Mouse (Mus musculus) embryonic facial prominence, embryonic 15.5 days (tissue): ENCODE measurements around the gene A230050P20Rik. TPM values are rescaled to one million over a fixed set of nuclear protein-coding genes. Genes with fewer than 3 reads are reported as not detected.

Experiments
- ATAC-seq: fragments of 200-750 bp; cut with Nextera tagmentation; 2 replicates; pipeline ENCODE4 v1.8.0; 2017; ENCODE audit warnings: low read depth, moderate TSS enrichment; ENCODE audit not compliant: insufficient number of reproducible peaks, low FRiP score, low TSS enrichment
- H3K27ac ChIP-seq: fragments of 300-500 bp; sonication (generic); replicated peaks from 2 replicates; pipeline ENCODE4 v1.5.1; 2015; ENCODE audit warnings: mild to moderate bottlenecking, inconsistent platforms
- H3K27me3 ChIP-seq: fragments of 300-500 bp; sonication (generic); 2 replicates; pipeline ENCODE4 v1.6.1; 2015; ENCODE audit warnings: inconsistent platforms
- H3K36me3 ChIP-seq: fragments of 300-500 bp; sonication (generic); 2 replicates; pipeline ENCODE4 v1.6.1; 2015; ENCODE audit warnings: mild to moderate bottlenecking, inconsistent platforms
- H3K4me1 ChIP-seq: fragments of 300-500 bp; sonication (generic); 2 replicates; pipeline ENCODE4 v1.6.1; 2015; ENCODE audit warnings: inconsistent platforms
- H3K4me2 ChIP-seq: fragments of 300-500 bp; sonication (generic); replicated peaks from 2 replicates; pipeline ENCODE4 v1.6.1; 2015; ENCODE audit warnings: mild to moderate bottlenecking, inconsistent platforms
- H3K4me3 ChIP-seq: fragments of 300-500 bp; sonication (generic); replicated peaks from 2 replicates; pipeline ENCODE4 v1.5.1; 2015; ENCODE audit warnings: mild to moderate bottlenecking, inconsistent platforms
- H3K9ac ChIP-seq: fragments of 300-500 bp; sonication (generic); 2 replicates; pipeline ENCODE4 v1.6.1; 2015; ENCODE audit warnings: inconsistent platforms
- H3K9me3 ChIP-seq: fragments of 300-500 bp; sonication (generic); replicated peaks from 2 replicates; pipeline ENCODE4 v1.6.1; 2016; ENCODE audit warnings: inconsistent platforms
- WGBS: fragments of 180-500 bp; shearing (Covaris S2); methylation state at CpG from one replicate; pipeline ENCODE4 v1.1.7; 2015; 5-methylcytosine and 5-hydroxymethylcytosine counted together
- polyA plus RNA-seq: library from polyadenylated mRNA; unstranded; fragments of >200 nt; fragmentation: Nextera tagmentation; extraction: Ambion mirVana; gene quantifications from 2 replicates; pipeline ENCODE4 v1.2.1, GENCODE M21; 2015

The A230050P20Rik gene
- polyA plus RNA-seq, 1 experiment from 2014 or later: 18.4 TPM

DNA sequence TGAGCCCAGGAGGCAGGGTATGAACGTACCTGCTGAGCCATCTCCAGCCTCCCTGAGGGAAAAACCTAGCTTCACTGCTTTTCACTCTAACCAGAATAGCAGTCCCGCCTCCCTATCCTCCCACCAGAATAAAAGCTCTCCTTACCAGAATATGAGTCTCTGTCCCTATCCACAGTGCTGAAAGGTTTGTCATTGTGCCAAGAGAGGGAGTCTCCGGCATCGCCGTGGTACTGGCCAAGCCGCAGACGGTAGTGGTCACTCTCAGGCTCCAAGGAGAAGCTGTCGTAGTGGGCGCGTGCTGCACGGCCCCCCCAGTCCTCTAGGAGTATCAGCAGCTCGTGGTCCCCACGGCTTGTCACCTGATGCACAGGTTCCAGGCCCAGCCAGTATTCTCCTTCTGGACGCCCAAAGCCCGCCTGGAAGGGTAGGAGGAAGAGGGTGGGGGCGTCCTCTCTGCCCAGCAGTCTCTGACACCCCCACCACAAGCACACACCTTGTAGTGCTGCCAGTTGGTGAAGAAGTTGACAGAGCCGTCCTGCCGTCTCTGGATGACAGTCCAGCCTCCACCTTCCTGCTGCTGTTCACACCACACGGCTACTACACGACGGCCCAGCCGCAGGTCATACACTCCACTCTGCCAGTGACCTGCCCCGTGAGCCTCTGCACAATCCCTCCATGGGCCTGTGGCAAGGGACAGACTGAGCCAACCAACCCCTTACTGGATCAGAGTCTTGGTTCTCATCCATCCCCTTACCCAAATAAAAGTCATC lies 6.8 kb downstream of the A230050P20Rik start:
- Histone ChIP-seq H3K27me3 (peaks cover 9% of the 10 kb centered on the region; the same call in 1 of the 2 replicates), H3K36me3 (no peaks in the 10 kb centered on the region), H3K4me3 (no peak overlapping the region), H3K27ac (no peak overlapping the region), H3K9me3 (no peaks in the 10 kb centered on the region), H3K9ac (no peak overlapping the region), H3K4me1 (0 out of 2 replicates have a peak, but pooled peaks cover 4% of the 10 kb centered on the region), H3K4me2 (no peak overlapping the region)
- WGBS: 59% methylated on average over 23 of the region's 23 CpGs
- no peak for ATAC-seq

DNA sequence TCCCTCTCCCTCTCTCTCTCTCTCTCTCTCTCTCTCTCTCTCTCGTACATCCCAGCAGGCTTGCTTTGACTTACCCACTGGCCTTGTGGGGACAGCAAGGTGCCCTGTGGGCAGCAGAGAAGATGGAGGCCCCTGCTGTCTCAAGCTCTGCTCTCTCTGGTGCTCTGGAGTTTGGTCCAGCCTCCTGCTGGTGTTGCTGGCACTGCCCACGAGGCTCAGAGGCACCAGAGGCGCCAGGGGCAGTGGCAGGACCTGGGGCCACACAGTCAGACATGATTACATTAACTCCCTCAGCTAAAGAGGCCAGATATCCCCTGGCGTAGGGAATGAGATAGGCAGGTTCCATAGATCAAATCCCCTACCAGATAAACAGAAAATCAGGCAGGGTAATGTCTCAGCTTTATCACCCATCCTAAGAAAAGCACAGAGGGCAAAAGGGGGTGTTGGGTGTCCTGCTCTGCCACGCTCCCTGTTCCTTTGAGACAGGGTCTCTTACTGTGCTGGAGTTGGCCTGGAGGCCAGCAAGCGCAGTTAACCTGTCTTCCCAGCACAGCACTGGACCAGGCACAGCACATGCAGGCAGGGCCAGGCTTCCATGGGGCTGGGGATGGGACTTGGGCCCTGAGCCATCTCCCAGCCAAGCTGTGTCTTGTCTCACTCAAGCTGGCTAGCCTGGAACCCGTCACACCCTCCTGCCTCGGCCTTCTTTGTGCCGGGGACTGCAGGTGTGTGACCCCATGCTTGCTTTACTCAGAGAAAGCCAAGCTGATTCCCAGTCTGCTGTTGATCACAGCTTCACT lies 8.1 kb downstream of the A230050P20Rik start:
- Histone ChIP-seq H3K4me1 (0 out of 2 replicates have a peak, but pooled peaks cover 4% of the 10 kb centered on the region), H3K27ac (no peak overlapping the region), H3K9ac (no peak overlapping the region), H3K36me3 (no peaks in the 10 kb centered on the region), H3K4me2 (no peak overlapping the region), H3K4me3 (no peak overlapping the region), H3K9me3 (no peaks in the 10 kb centered on the region), H3K27me3 (no peaks in the 10 kb centered on the region)
- 63% methylated on average over 8 of the region's 9 CpGs for WGBS
- ATAC-seq: no peak

DNA sequence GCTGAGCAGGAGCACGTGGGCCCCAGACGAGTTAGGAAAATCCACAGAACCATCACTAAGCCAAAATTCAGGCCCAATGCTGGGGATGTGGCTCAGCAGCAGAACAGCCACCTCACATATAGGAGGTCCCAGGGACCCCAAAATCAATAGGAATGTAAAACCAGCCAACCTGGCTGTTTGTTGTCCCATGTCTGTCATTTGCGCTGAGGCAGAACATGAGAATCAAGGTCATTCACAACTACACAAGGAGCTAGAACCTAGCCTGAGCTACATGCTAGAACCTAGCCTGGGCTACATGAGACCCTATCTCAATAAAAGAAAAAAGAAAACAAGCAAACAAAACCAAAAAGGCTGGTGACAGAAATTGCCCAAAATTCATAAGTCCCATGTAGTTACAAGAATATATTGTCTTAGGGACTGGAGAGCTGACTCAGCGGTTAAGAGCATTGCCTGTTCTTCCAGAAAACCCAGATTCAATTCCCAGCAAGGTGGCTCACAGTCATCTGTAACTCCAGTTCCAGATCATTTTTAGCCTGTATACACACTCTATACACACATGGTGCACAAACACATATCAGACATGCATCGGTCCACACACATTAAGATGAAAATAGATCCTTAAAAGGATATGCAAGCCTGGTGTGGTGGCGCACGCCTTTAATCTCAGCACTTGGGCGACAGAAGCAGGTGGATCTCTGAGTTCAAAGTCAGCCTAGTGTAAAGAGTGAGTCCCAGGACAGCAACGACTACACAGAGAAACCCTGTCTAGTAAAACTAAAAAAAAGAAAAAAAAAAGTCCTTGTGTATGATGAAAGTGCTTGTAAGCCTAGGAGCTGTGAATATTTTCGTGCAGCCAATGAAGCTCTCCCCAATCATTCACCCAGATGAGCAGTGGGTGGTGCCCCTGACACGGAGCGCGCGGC lies 8.9 kb downstream of the A230050P20Rik start:
- no peak for ATAC-seq
- Histone ChIP-seq H3K9ac (no peak overlapping the region), H3K4me2 (peak overlapping the region; percentile 69), H3K4me3 (peak overlapping the region; percentile 48), H3K36me3 (no peaks in the 10 kb centered on the region), H3K4me1 (0 out of 2 replicates have a peak, but pooled peaks cover 4% of the 10 kb centered on the region), H3K27me3 (no peaks in the 10 kb centered on the region), H3K27ac (peak overlapping the region; percentile 52; the same call in 1 of the 2 replicates), H3K9me3 (no peaks in the 10 kb centered on the region)
- 35% methylated on average over 14 of the region's 14 CpGs for WGBS

DNA sequence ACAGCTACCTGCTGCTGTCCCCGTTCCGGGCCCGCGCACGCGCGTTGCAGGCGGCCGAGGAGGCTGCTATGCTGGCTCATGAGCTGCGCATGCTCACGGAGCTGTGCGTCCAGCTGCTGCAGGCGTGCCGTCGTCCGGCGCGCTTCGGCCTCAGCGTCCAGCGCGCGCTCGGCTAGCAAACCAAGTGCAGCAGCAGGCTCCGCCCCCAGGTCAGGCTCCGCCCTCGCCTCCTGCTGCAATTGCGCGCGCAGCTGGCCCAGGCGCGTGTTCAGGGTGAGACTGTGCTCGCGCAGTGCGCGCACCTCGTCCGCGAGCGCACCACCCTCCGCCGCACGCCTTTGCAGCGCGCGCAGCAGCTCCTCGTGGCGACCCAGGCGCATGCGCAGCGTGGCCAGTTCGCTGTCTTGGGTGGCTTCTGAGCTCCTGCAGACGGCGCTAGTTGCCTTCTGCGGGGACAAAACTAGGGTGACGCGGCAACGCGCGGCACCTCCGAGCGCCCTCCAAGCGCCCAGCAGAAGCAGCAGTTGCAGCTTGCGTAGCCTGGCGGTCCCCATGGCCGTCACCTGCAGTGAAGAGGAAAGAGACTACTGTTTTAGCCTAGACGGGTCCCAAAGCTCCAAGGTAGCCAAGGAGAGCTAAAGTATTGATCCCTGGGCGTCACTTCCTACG lies 9.7 kb downstream of the A230050P20Rik start:
- Histone ChIP-seq H3K9me3 (no peaks in the 10 kb centered on the region), H3K4me1 (0 out of 2 replicates have a peak, but pooled peaks cover 4% of the 10 kb centered on the region), H3K27ac (peak overlapping the region; percentile 94), H3K4me3 (peak overlapping the region; percentile 48), H3K4me2 (peak overlapping the region; percentile 69), H3K27me3 (no peaks in the 10 kb centered on the region), H3K9ac (peak overlapping the region; percentile 64), H3K36me3 (no peaks in the 10 kb centered on the region)
- WGBS: under 1% methylated on average over 69 of the region's 69 CpGs
- ATAC-seq: peak; percentile 96

DNA sequence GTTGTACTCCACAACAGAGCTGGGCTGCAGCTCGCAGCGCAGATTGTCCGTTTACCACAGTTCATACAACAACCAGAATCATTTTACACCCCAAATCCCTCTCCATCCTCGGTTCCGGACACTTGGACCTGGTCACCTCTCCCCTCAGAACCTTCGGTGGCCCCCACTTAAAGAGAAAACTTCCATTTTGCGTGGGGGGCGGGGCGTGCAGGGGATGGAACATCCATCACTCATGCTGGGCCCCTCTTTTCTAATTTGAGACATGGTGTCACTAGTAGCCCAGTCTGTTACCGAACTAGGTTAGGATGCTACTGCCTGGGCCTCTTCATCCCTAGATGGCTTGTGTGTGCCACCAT lies 10.2 kb downstream of the A230050P20Rik start:
- 21% methylated on average over 10 of the region's 10 CpGs for WGBS
- Histone ChIP-seq H3K27ac (peak overlapping the region; percentile 94), H3K9ac (peak overlapping the region; percentile 64), H3K4me2 (peak overlapping the region; percentile 69), H3K9me3 (no peaks in the 10 kb centered on the region), H3K27me3 (no peaks in the 10 kb centered on the region), H3K4me1 (0 out of 2 replicates have a peak, but pooled peaks cover 4% of the 10 kb centered on the region), H3K36me3 (no peaks in the 10 kb centered on the region), H3K4me3 (peak overlapping the region; percentile 48)
- no peak for ATAC-seq

GRCm38 (mm10) chr9:20879097-20879792 lies 10.8 kb downstream of the A230050P20Rik start, which contains the start of gene Angptl6:
Gene Angptl6 (minus strand): TSS chr9:20879727.
- Histone ChIP-seq H3K36me3 (no peaks in the 10 kb centered on the region), H3K27me3 (no peaks in the 10 kb centered on the region), H3K9me3 (no peaks in the 10 kb centered on the region), H3K4me3 (peak within 1 kb of the TSS; percentile 48), H3K27ac (peak within 1 kb of the TSS; percentile 94), H3K4me2 (peak within 1 kb of the TSS; percentile 69), H3K4me1 (0 out of 2 replicates have a peak, but pooled peaks cover 4% of the 10 kb centered on the region), H3K9ac (peak within 1 kb of the TSS; percentile 64)
- WGBS: 91% methylated on average over 13 of the region's 13 CpGs
- no peak for ATAC-seq

- no peaks in the 10 kb centered on the region for H3K27me3 ChIP-seq
- H3K9me3 ChIP-seq: no peaks in the 10 kb centered on the region
- H3K4me3 ChIP-seq: no peak overlapping the region
- 94% methylated on average over 2 of the region's 2 CpGs for WGBS
- H3K9ac ChIP-seq: no peak overlapping the region
- H3K36me3 ChIP-seq: peaks cover 24% of the 10 kb centered on the region
- peaks cover 12% of the 10 kb centered on the region for H3K4me1 ChIP-seq
- H3K27ac ChIP-seq: no peak overlapping the region
- ATAC-seq: no peak
- H3K4me2 ChIP-seq: no peak overlapping the region
These were observed 18.1 kb downstream of the A230050P20Rik start for GRCm38 (mm10) chr9:20886563-20886962.

DNA sequence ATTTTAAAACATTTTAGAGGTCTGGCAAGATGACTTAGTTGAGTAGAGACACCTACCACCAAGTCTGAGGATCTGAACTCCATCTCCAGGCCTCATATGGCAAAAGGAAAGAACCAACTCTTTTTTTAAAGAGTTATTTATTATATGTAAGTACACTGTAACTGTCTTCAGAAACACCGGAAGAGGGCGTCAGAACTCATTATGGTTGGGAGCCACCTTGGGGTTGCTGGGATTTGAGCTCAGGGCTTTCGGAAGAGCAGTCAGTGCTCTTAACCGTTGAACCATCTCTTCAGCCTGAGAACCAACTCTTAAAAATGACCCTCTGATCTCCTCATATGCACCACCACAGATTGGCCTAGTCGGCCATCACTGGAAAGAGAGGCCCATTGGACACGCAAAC lies 18.7 kb downstream of the A230050P20Rik start:
- Histone ChIP-seq H3K9me3 (no peaks in the 10 kb centered on the region), H3K9ac (no peak overlapping the region), H3K4me3 (no peak overlapping the region), H3K27ac (peak overlapping the region; percentile 95; the same call in 1 of the 2 replicates), H3K27me3 (no peaks in the 10 kb centered on the region), H3K4me2 (0 out of 2 replicates have a peak overlapping the region, but pooled peaks have one; percentile 76), H3K36me3 (peaks cover 30% of the 10 kb centered on the region), H3K4me1 (peaks cover 12% of the 10 kb centered on the region)
- no peak for ATAC-seq
- WGBS: 88% methylated on average over 6 of the region's 6 CpGs

GRCm38 (mm10) chr9:20887704-20888385 lies 19.4 kb downstream of the A230050P20Rik start, which contains the start of gene Ppan:
Gene Ppan (plus strand): TSS chr9:20888175.
- H3K4me2 ChIP-seq: peak within 1 kb of the TSS; percentile 76
- H3K27me3 ChIP-seq: no peaks in the 10 kb centered on the region
- peak within 1 kb of the TSS; percentile 79 for H3K9ac ChIP-seq
- peak within 1 kb of the TSS; percentile 98 for H3K4me3 ChIP-seq
- H3K9me3 ChIP-seq: no peaks in the 10 kb centered on the region
- peaks cover 36% of the 10 kb centered on the region for H3K36me3 ChIP-seq
- peak; percentile 94 for ATAC-seq
- peak within 1 kb of the TSS; percentile 95 for H3K27ac ChIP-seq
- H3K4me1 ChIP-seq: peaks cover 12% of the 10 kb centered on the region
- under 1% methylated on average over 43 of the region's 43 CpGs for WGBS
